Mouse (Mus musculus): ENCODE data around the gene Rnf44. TPM values are rescaled to one million over a fixed set of nuclear protein-coding genes. Genes with fewer than 3 reads are reported as not detected.

Gene Rnf44
- polyA plus RNA-seq (2011; ENCODE audit: insufficient read depth, insufficient read length, low replicate concordance, missing spikeins) = 26.7 and 60.0 TPM in 2 replicates

DNA sequence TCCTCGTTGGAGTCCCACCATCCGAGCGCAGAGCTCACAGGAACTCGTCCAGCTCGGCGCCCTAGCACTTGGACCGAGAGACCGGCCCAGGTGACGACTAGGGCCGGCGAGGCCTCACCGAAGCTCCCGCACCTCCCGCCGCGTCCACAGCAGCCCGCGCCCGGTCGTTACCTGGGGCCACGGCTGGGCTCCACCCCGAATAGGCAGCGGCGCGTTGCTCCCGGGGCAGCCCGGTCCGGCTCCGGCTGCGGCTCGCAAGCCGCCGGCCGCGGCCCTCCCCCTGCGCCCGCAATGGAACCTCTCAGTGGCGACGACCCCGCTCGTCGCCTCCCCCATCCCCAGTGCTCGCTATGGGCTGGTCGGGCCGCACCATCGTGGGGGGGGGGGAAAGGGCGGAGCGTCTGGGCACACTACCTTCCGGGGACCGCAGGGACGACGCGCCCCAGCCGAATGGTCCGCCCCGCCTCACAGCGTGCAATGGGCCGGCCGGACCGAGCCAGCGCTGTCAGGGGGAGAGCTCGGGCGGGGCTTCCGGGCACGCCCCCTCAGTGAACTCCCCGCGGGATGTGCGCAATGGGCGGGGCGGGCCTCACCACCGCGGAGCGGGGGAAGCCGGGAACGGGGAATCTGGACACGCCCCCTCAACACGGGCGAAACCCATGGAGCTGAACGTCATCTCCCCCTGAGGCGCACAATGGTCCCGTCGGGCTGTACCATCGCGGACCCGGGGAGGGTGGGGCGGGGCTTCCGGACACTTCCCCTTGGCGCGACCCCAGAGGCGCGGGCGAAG, at the start of gene Rnf44:
TSS of gene Rnf44 (minus strand) at position 350 of the 790 bp plus-strand sequence.
- WGBS = under 1% methylated on average over 86 of the region's 92 CpGs
- peak within 1 kb of the TSS; percentile 100 for H3K27ac ChIP-seq (ENCODE audit: control insufficient read depth, insufficient read depth, low read depth, low read length, poor library complexity)
- TF ChIP-seq POLR2A (IDR thresholded peaks at IDR 0.05; ENCODE audit: borderline replicate concordance, control insufficient read depth, low read depth, low read length) = peak; percentile 69; the same call in 1 of the 2 replicates
- no peak for TF ChIP-seq CTCF (IDR thresholded peaks at IDR 0.05; ENCODE audit: control insufficient read depth, insufficient read depth, low read length)
- H3K4me1 ChIP-seq (ENCODE audit: control insufficient read depth, insufficient read depth, low read length) = peaks cover 8% of the 10 kb centered on the region
- peak within 1 kb of the TSS; percentile 99 for H3K4me3 ChIP-seq (replicated peaks; ENCODE audit: control insufficient read depth, low read depth, low read length)

DNA sequence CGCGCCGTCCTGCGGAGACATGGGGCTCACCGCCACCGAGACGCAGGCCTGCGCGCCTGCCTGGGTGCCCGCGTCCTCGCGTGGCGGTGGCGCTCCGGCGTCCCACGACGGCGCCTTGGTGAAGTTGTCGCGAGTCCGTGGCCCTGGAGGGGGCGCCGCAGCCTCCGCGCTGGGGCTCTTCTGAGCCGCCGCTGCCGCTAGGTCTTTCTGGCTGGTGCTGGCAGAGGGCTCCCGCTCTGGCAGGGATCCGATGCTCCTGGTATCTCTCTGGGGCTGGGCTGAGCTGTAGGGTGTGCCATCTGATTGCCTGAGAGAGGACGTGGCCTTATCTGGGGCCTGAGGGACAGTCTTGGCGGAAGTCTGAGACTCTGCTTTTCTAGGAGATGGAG, 44.5 kb upstream of the Rnf44 start:
- 9% methylated on average over 33 of the region's 34 CpGs for WGBS
- TF ChIP-seq POLR2A (IDR thresholded peaks at IDR 0.05; ENCODE audit: borderline replicate concordance, control insufficient read depth, low read depth, low read length) = no peak
- no peak overlapping the region for H3K4me3 ChIP-seq (replicated peaks; ENCODE audit: control insufficient read depth, low read depth, low read length)

DNA sequence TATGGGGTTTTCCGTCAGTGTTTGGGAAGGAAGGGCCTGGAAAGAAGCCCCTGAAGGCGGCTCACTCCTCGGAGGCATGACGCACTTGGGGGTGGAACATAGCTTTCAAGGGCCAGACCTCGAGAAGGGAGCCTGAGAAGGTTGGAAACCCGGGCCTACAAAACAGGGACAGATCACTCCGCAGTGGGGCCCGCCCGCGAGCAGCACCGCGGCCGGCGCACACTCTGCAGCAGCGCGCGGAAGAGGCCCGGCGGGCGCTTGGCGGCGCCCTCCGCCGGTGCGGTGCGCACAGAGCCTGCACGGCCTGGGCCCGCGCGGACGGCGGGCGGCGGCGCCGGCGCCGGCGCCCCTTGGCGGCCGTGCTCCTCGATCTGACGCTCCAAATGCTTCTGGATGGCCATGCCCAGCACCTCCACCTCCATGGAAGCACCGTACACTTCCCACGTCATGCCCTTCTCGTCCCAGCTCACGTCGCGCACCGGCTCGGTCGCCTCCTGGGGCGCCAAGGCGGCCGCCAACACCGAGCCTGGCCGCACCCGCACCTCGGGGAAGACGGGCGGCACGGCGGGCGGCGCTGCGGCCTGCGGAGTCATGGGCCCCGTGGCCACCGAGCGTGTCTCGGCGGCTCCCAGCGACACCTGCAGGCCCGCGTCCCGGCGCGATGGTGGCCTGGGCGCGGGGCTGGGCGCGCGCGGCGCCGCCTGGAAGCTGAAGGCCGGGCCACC, 43.9 kb upstream of the Rnf44 start:
- Histone ChIP-seq H3K4me1 (ENCODE audit: control insufficient read depth, insufficient read depth, low read length) (no peaks in the 10 kb centered on the region), H3K27ac (ENCODE audit: control insufficient read depth, insufficient read depth, low read depth, low read length, poor library complexity) (no peak overlapping the region; the same call in 1 of the 2 replicates), H3K4me3 (replicated peaks; ENCODE audit: control insufficient read depth, low read depth, low read length) (no peak overlapping the region)
- no peak for TF ChIP-seq POLR2A (IDR thresholded peaks at IDR 0.05; ENCODE audit: borderline replicate concordance, control insufficient read depth, low read depth, low read length)
- TF ChIP-seq CTCF (IDR thresholded peaks at IDR 0.05; ENCODE audit: control insufficient read depth, insufficient read depth, low read length) = no peak
- 5% methylated on average over 87 of the region's 87 CpGs for WGBS

More for the DNA sequence above, 44.5 kb upstream of the Rnf44 start:
- Histone ChIP-seq H3K4me1 (ENCODE audit: control insufficient read depth, insufficient read depth, low read length) (no peaks in the 10 kb centered on the region), H3K27ac (ENCODE audit: control insufficient read depth, insufficient read depth, low read depth, low read length, poor library complexity) (no peak overlapping the region; the same call in 1 of the 2 replicates)

DNA sequence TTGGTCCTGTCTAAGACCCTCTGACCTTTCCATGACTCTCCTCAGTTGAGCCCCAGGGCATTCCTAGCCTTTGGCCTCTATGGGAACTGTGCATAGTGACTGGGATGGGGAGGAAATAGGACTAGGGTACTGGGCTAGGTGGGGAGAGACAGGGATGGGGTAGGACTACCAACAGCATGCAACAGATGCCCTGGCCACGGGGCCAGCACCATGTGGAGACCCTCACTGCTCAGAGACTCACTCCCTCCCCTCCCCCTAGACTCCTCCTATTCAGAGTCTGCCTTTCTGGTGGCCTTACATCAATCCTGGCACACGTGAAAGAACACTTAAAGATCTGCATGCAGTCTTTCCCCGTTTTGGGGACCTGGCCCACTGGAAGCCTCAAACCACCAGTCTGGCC, 43.2 kb upstream of the Rnf44 start:
- TF ChIP-seq CTCF (IDR thresholded peaks at IDR 0.05; ENCODE audit: control insufficient read depth, insufficient read depth, low read length) = no peak
- no peak for TF ChIP-seq POLR2A (IDR thresholded peaks at IDR 0.05; ENCODE audit: borderline replicate concordance, control insufficient read depth, low read depth, low read length)
- 21% methylated on average over 3 of the region's 3 CpGs for WGBS
- H3K4me3 ChIP-seq (replicated peaks; ENCODE audit: control insufficient read depth, low read depth, low read length) = no peak overlapping the region

DNA sequence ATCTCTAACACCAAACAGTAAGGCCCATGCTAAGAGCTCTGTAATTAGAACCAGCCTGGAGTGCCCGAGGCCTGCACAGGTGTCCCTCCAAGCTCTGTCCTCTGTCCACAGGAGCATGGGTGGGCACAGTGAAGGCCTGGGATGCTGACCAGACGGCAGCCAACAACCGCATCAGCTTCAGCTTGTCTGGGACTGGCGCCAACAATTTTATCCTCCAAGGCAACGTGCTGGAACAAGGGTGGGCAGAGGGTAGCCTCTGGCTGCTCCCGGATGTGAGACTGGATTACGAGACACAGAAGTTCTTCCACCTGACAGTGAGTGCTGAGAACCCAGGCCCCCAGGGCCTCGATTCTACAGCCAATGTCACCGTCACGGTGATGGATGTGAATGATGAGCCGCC, 32.4 kb upstream of the Rnf44 start:
- TF ChIP-seq CTCF (IDR thresholded peaks at IDR 0.05; ENCODE audit: control insufficient read depth, insufficient read depth, low read length) (no peak), POLR2A (IDR thresholded peaks at IDR 0.05; ENCODE audit: borderline replicate concordance, control insufficient read depth, low read depth, low read length) (no peak)
- Histone ChIP-seq H3K4me1 (ENCODE audit: control insufficient read depth, insufficient read depth, low read length) (no peaks in the 10 kb centered on the region), H3K27ac (ENCODE audit: control insufficient read depth, insufficient read depth, low read depth, low read length, poor library complexity) (no peak overlapping the region), H3K4me3 (replicated peaks; ENCODE audit: control insufficient read depth, low read depth, low read length) (no peak overlapping the region)
- WGBS = 75% methylated on average over 11 of the region's 11 CpGs

More for the DNA sequence above, 43.2 kb upstream of the Rnf44 start:
- H3K27ac ChIP-seq (ENCODE audit: control insufficient read depth, insufficient read depth, low read depth, low read length, poor library complexity) = no peak overlapping the region
- H3K4me1 ChIP-seq (ENCODE audit: control insufficient read depth, insufficient read depth, low read length) = no peaks in the 10 kb centered on the region

DNA sequence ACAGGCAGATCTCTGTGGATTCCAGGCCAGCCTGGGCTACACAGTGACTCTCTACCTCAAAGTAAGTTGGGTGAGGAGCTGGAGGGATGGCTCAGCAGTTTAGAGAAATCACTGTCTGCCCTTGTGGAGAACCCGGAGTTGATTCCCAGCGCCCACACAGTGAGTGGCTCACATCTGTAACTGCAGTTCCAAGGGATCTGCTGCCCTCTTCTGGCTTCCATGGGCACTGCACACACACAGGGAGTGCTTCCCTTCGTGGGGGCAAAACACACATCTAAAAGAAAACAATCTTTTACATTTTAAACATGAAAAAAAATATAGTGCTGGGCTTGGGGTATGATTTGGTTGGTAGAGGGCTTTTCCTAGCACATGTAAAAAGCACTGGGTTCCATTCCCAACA, 29.4 kb upstream of the Rnf44 start:
- H3K27ac ChIP-seq (ENCODE audit: control insufficient read depth, insufficient read depth, low read depth, low read length, poor library complexity) = no peak overlapping the region
- H3K4me3 ChIP-seq (replicated peaks; ENCODE audit: control insufficient read depth, low read depth, low read length) = no peak overlapping the region
- WGBS = 88% methylated on average over 3 of the region's 3 CpGs
- no peaks in the 10 kb centered on the region for H3K4me1 ChIP-seq (ENCODE audit: control insufficient read depth, insufficient read depth, low read length)
- peak; percentile 35; the same call in 1 of the 2 replicates for TF ChIP-seq CTCF (IDR thresholded peaks at IDR 0.05; ENCODE audit: control insufficient read depth, insufficient read depth, low read length)
- no peak for TF ChIP-seq POLR2A (IDR thresholded peaks at IDR 0.05; ENCODE audit: borderline replicate concordance, control insufficient read depth, low read depth, low read length)

DNA sequence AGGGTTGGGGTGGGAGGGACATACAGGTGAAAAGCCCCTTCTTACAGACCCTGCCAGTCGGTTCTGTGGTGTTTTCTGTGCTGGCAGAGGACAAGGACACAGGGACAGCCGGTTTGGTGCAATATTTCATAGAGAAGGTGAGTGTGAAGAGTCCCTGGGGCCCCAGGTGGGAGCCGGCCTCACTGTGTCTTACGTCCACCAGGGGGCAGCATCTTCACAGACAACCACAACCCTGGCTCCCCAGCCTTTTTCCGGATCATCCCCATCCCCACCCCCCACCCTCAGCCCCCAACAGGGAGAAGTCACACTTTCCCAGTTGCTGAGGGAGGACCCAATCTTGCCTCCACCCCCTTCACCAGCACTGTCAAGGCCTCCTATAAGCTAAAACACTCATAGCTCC, 23.2 kb upstream of the Rnf44 start:
- H3K4me1 ChIP-seq (ENCODE audit: control insufficient read depth, insufficient read depth, low read length) = no peaks in the 10 kb centered on the region
- 2% methylated on average over 5 of the region's 5 CpGs for whole genome bisulfite sequencing
- TF ChIP-seq POLR2A (IDR thresholded peaks at IDR 0.05; ENCODE audit: borderline replicate concordance, control insufficient read depth, low read depth, low read length) (no peak), CTCF (IDR thresholded peaks at IDR 0.05; ENCODE audit: control insufficient read depth, insufficient read depth, low read length) (peak; percentile 76)
- no peak overlapping the region for H3K4me3 ChIP-seq (replicated peaks; ENCODE audit: control insufficient read depth, low read depth, low read length)
- H3K27ac ChIP-seq (ENCODE audit: control insufficient read depth, insufficient read depth, low read depth, low read length, poor library complexity) = no peak overlapping the region

DNA sequence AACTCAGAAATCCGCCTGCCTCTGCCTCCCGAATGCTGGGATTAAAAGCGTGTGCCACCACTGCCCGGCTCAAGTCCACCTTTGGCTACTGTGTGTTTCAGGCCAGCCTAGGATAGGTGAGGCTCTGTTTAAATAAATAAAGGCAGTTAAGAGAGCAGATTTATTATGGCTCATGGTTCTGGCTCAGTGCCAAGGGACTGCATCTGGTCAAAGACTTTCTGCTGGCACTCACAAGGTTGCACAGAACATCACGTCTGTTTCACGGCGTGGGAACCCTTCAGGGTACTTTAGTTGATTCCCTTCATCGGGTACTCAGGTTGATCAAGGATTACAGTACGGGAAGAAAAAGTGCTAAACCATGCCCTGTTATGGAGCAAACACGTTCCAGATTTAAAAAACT, 21.3 kb upstream of the Rnf44 start:
- no peaks in the 10 kb centered on the region for H3K4me1 ChIP-seq (ENCODE audit: control insufficient read depth, insufficient read depth, low read length)
- WGBS = 73% methylated on average over 10 of the region's 10 CpGs
- no peak for TF ChIP-seq POLR2A (IDR thresholded peaks at IDR 0.05; ENCODE audit: borderline replicate concordance, control insufficient read depth, low read depth, low read length)
- TF ChIP-seq CTCF (IDR thresholded peaks at IDR 0.05; ENCODE audit: control insufficient read depth, insufficient read depth, low read length) = no peak

More for the DNA sequence above, 21.3 kb upstream of the Rnf44 start:
- no peak overlapping the region for H3K27ac ChIP-seq (ENCODE audit: control insufficient read depth, insufficient read depth, low read depth, low read length, poor library complexity)
- H3K4me3 ChIP-seq (replicated peaks; ENCODE audit: control insufficient read depth, low read depth, low read length) = no peak overlapping the region
